Mouse (Mus musculus): ENCODE results near the gene Gm49378. TPM values are rescaled to one million over a fixed set of nuclear protein-coding genes. Genes with fewer than 3 reads are reported as not detected.

The Gm49378 gene
- polyA plus RNA-seq, 2 experiments, result 3.7 to 6.8 TPM

DNA sequence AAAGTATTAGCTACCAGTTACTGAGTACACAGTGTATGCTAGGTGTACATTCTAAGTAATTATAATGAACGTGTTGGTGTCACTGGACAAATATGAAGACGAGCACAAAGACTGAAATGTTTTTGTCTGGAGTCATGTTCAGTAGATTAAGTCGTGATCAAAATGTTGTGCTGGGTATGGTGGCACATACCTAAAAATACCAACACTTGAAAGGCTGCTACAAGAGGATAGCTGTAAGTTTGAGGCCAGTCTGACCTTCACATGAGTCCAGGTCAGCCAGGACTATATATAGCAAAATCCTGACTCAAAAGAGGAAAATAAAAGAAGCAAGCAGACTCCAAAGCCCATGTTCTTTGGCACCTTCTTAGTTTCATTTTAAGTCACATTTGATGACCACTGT lies 19.2 kb upstream of the Gm49378 start:
- no peak for ATAC-seq (ENCODE audit: low FRiP score, low read depth)
- Histone ChIP-seq H3K9ac (ENCODE audit: low read depth, low read length, severe bottlenecking) (no peak overlapping the region), H3K27ac (replicated peaks; ENCODE audit: low read depth, low read length) (no peak overlapping the region), H3K27me3 (ENCODE audit: control insufficient read depth, insufficient read depth, low read length) (no peaks in the 10 kb centered on the region), H3K4me3 (replicated peaks; ENCODE audit: low read length) (no peak overlapping the region), H3K36me3 (ENCODE audit: control insufficient read depth, insufficient read depth, low read length) (peaks cover 22% of the 10 kb centered on the region), H3K9me3 (ENCODE audit: control insufficient read depth, low read length) (no peaks in the 10 kb centered on the region), H3K4me2 (replicated peaks; ENCODE audit: low read depth, low read length, severe bottlenecking) (no peak overlapping the region), H3K4me1 (ENCODE audit: control insufficient read depth, insufficient read depth, low read length) (peaks cover 5% of the 10 kb centered on the region)
- WGBS, result 86% methylated on average over 3 of the region's 3 CpGs
- TF ChIP-seq POLR2A (IDR thresholded peaks at IDR 0.05; ENCODE audit: borderline replicate concordance, extremely low read depth, insufficient read depth, insufficient read length), result no peak
- no peak for DNase-seq (ENCODE audit: low spot score)

DNA sequence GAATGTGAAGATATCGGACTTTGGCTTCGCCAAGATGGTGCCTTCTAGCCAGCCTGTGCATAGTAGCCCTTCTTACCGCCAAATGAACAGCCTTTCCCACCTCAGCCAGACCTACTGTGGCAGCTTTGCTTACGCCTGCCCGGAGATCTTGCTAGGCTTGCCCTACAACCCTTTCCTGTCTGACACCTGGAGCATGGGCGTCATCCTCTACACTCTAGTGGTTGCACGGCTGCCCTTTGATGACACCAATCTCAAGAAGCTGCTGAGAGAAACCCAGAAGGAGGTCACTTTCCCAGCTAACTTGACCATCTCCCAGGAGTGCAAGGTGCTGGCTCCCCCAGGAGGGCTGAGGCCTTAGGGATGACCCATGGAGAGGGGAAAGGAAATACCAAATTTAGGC lies 13.8 kb upstream of the Gm49378 start:
- DNase-seq (ENCODE audit: low spot score) (no peak), ATAC-seq (ENCODE audit: low FRiP score, low read depth) (no peak)
- Histone ChIP-seq H3K4me2 (replicated peaks; ENCODE audit: low read depth, low read length, severe bottlenecking) (no peak overlapping the region), H3K27me3 (ENCODE audit: control insufficient read depth, insufficient read depth, low read length) (no peaks in the 10 kb centered on the region), H3K27ac (replicated peaks; ENCODE audit: low read depth, low read length) (no peak overlapping the region), H3K9me3 (ENCODE audit: control insufficient read depth, low read length) (no peaks in the 10 kb centered on the region), H3K4me1 (ENCODE audit: control insufficient read depth, insufficient read depth, low read length) (no peaks in the 10 kb centered on the region), H3K36me3 (ENCODE audit: control insufficient read depth, insufficient read depth, low read length) (0 out of 2 replicates have a peak, but pooled peaks cover under 1% of the 10 kb centered on the region), H3K4me3 (replicated peaks; ENCODE audit: low read length) (no peak overlapping the region), H3K9ac (ENCODE audit: low read depth, low read length, severe bottlenecking) (no peak overlapping the region)
- 83% methylated on average over 7 of the region's 7 CpGs for WGBS
- no peak for TF ChIP-seq POLR2A (IDR thresholded peaks at IDR 0.05; ENCODE audit: borderline replicate concordance, extremely low read depth, insufficient read depth, insufficient read length)

DNA sequence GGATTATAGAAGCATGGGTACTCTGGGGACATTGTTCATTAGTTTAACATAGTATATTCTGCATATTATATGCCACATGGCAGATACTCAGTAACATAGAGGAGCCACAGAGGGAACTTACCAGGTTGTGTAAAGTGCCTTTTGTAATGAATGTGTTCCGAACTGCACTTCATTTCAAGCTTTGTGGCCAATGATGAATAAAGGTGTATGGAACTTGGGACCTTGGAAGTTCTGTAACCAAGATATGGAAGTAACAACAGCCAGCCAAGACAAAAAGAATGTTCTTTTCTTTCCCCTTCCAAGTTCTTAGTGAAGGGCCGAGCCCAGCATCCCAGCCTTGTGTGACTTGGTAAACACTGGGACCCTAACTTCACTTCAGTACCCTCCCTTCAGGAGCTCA lies 12.2 kb upstream of the Gm49378 start, which contains the start of gene Tssk4:
Tssk4 (plus strand) TSS at position 301 of the 400 bp plus-strand sequence.
- Histone ChIP-seq H3K9me3 (ENCODE audit: control insufficient read depth, low read length) (no peaks in the 10 kb centered on the region), H3K27ac (replicated peaks; ENCODE audit: low read depth, low read length) (no peak within 1 kb of the TSS), H3K4me1 (ENCODE audit: control insufficient read depth, insufficient read depth, low read length) (0 out of 2 replicates have a peak, but pooled peaks cover under 1% of the 10 kb centered on the region), H3K9ac (ENCODE audit: low read depth, low read length, severe bottlenecking) (no peak within 1 kb of the TSS), H3K36me3 (ENCODE audit: control insufficient read depth, insufficient read depth, low read length) (0 out of 2 replicates have a peak, but pooled peaks cover 8% of the 10 kb centered on the region), H3K4me2 (replicated peaks; ENCODE audit: low read depth, low read length, severe bottlenecking) (no peak within 1 kb of the TSS), H3K27me3 (ENCODE audit: control insufficient read depth, insufficient read depth, low read length) (no peaks in the 10 kb centered on the region), H3K4me3 (replicated peaks; ENCODE audit: low read length) (no peak within 1 kb of the TSS)
- TF ChIP-seq POLR2A (IDR thresholded peaks at IDR 0.05; ENCODE audit: borderline replicate concordance, extremely low read depth, insufficient read depth, insufficient read length), result no peak
- WGBS, result 100% methylated on average over 2 of the region's 2 CpGs
- DNase-seq (ENCODE audit: low spot score), result no peak
- no peak for ATAC-seq (ENCODE audit: low FRiP score, low read depth)

DNA sequence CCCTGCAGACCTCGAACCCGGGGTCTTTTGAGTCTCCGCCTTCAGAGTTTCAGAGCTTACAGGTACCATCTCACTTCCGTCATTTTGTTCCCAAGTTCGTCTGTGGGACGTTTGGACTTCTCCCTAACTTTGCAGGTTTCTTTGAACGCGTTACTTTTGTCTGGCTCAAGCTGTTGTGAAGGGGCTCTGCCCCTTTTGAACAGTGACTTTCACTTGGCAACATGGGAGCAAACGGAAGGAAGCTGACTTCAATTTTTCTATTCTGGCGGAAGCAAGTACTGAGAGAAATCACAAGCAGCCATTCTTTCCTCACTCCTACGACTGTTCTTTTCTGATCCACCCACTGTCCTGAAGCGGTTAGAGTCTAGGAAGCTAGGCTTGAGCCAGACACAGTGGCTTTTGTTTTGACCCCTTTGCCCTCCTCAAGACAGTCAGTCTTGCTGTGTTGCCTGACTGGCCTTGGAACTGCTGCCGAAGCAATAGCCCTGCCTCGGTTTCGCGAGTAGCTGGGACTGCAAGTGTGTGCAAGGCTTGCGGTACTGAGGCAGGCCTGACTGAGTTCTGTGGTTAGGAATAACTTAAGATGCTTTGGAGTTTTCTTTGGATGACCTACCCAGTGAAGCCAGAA lies 6.7 kb upstream of the Gm49378 start:
- 33% methylated on average over 17 of the region's 17 CpGs for WGBS
- Histone ChIP-seq H3K9ac (ENCODE audit: low read depth, low read length, severe bottlenecking) (peak overlapping the region; percentile 91), H3K4me3 (replicated peaks; ENCODE audit: low read length) (peak overlapping the region; percentile 77), H3K27ac (replicated peaks; ENCODE audit: low read depth, low read length) (no peak overlapping the region), H3K9me3 (ENCODE audit: control insufficient read depth, low read length) (no peaks in the 10 kb centered on the region), H3K4me1 (ENCODE audit: control insufficient read depth, insufficient read depth, low read length) (peaks cover 13% of the 10 kb centered on the region), H3K36me3 (ENCODE audit: control insufficient read depth, insufficient read depth, low read length) (peaks cover 29% of the 10 kb centered on the region), H3K27me3 (ENCODE audit: control insufficient read depth, insufficient read depth, low read length) (no peaks in the 10 kb centered on the region), H3K4me2 (replicated peaks; ENCODE audit: low read depth, low read length, severe bottlenecking) (peak overlapping the region; percentile 81)
- DNase-seq (ENCODE audit: low spot score) (no peak), ATAC-seq (ENCODE audit: low FRiP score, low read depth) (no peak)
- no peak for TF ChIP-seq POLR2A (IDR thresholded peaks at IDR 0.05; ENCODE audit: borderline replicate concordance, extremely low read depth, insufficient read depth, insufficient read length)

DNA sequence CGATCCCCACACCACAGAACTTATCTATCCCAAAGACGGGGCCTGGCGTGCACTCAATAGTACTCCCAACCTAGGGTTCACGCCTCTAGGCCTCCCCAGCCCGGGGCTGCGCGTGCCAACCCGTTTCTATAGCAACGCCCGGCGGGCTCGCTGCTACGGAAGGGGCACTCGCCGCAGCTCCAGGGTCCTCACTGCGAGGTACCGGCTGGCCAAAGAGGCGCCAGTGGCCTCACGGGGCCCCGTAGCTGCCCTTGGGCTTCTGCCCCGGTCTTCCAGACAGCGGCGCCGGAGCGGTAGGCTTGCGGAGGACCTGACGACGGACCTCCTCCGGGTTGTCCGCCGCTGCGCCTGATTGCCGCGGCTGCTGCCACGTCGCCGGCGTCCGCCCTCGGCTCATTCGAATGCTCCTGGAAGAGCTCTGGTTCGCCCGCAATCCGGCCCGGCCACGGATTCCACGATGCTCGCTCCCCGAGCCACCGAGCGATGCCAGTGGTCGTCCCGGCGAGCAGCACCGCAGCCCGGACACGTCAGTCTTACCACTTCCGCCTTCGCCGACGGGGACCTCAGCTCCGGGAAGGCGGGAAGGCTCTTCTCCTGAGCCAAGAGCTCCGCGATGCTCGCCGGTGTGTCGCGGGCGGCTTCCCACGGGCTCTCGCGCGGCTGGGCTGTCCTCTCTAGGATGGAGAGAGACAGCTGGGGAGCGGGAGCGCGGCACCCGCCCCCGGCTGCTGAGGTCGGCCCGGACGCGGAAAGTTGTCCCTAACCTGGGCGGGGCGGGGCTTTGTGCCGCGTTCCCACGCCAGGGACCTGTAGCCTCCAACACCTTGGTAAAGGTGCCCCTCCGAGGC lies 5.6 kb upstream of the Gm49378 start, which contains the start of gene Tm9sf1:
Tm9sf1 (minus strand) TSS at position 747 of the 848 bp plus-strand sequence.
- Histone ChIP-seq H3K9me3 (ENCODE audit: control insufficient read depth, low read length) (no peaks in the 10 kb centered on the region), H3K4me1 (ENCODE audit: control insufficient read depth, insufficient read depth, low read length) (peaks cover 13% of the 10 kb centered on the region), H3K4me3 (replicated peaks; ENCODE audit: low read length) (peak within 1 kb of the TSS; percentile 77), H3K9ac (ENCODE audit: low read depth, low read length, severe bottlenecking) (peak within 1 kb of the TSS; percentile 91), H3K27ac (replicated peaks; ENCODE audit: low read depth, low read length) (peak within 1 kb of the TSS; percentile 97), H3K4me2 (replicated peaks; ENCODE audit: low read depth, low read length, severe bottlenecking) (peak within 1 kb of the TSS; percentile 81), H3K36me3 (ENCODE audit: control insufficient read depth, insufficient read depth, low read length) (peaks cover 40% of the 10 kb centered on the region), H3K27me3 (ENCODE audit: control insufficient read depth, insufficient read depth, low read length) (no peaks in the 10 kb centered on the region)
- ATAC-seq (ENCODE audit: low FRiP score, low read depth) (peak; percentile 89), DNase-seq (ENCODE audit: low spot score) (peak; percentile 77)
- TF ChIP-seq POLR2A (IDR thresholded peaks at IDR 0.05; ENCODE audit: borderline replicate concordance, extremely low read depth, insufficient read depth, insufficient read length), result peak; percentile 33; the same call in 1 of the 2 replicates
- under 1% methylated on average over 73 of the region's 89 CpGs for WGBS
